Mouse (Mus musculus) testis, postnatal 10 days (tissue): ENCODE data around the gene Usp47.

Experiments
- DNase-seq: peaks from one replicate; pipeline ENCODE4 v3.0.0; 2021; ENCODE audit warnings: low spot score

Gene Usp47

DNA sequence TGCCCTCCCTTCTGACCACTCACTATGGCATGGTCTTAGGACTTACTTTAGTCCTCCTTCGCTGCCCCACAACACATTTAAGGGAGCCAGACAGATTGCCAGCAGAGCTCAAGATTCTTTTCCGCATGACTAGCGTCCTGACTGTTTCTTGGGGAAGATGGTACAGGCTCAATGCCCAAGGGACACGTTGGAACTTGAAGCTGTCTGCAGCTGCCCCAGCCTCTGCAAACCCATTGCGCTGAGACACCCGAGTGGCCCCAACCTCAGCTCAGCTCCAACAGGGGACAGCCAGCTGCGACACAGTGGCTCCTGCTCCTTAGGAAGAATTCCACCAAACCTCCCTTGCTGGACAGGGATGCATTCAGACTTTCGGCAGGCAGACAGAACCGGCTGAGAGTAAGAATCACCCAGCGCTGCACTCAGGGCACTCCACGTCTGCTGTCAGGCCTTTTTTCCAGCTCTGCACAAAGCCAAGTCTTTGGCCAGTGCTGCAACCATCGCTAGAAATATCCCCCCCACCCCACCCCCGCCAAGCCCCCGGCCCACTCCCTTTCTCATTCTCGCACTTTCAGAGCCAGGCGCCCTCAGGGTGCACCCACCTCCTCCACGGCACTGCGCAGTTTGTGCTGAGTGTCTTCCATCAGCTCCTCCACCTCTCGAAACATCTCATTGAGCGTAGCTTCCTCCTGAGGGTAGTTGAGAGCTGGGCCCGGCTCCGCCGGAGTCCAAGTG is 134.4 kb downstream of the Usp47 start:
- DNase-seq, result no peak

DNA sequence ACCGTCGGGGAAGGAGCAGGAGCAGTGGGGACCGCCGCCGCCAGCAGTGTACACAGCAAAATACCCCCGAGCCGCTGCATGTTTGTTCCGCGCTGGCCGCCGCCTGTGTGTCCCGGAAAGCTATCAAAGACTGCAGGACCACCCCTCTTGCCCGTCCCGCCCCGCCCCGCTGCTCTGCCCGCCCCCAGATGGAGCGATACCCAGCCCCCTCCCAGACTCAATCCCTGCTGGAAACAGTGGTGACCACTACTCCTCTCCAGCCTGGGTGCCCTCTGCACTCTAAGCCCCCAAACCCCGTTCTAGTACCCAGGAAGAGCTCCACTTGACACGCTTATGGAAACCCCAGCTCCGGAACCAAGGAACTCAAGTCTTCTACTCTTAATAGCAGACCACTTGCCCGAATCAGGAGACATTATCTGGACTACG is 135.0 kb downstream of the Usp47 start:
- DNase-seq, result no peak

DNA sequence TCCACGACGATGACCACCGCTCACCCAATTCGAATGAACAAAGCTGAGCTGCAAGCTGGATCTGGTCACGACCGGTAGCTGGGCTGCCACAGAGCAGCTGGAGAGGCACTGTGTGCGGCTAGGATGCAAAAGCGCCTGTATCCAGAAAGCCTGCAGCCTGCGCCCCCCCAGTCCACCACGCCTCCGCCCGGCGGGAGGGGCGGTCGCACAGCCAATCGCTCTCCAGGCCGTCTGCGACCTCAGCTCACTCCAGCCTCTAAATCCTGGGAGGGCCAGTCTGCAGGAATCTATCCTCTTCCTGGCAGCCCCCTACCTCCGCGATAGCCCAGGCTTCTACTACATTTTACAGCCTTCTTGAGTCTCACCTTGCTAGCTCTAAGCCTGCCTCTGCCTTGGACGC is 135.6 kb downstream of the Usp47 start, which contains the start of gene Dkk3:
Gene Dkk3, minus strand, starts transcription at position 116 of the 400 bp plus-strand sequence.
- peak; percentile 59 for DNase-seq

DNA sequence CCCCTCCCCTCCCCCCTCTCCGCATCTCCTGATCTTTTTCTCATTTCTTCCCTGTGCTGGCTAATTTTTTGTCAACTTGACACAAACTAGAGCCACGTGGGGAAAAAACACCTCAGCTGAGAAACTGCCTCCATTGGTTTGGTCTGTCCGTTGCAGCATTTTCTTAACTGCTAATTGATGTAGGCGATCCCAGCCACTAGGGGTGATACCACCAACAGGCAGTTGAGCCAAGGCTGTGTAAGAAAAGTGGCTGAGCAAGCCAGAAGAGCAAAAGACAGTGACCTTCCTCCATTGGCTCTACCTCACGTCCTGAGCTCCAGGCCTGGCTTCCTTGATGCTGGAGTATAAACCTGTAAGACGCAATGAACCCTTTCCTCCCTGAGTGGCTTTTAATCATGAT is 136.5 kb downstream of the Usp47 start:
- DNase-seq, result no peak
